Mouse (Mus musculus) G1E (cell line): ENCODE data around the gene Teddm3. TPM values are rescaled to one million over a fixed set of nuclear protein-coding genes. Genes with fewer than 3 reads are reported as not detected.

ENCODE experiments used
- ATAC-seq: 2 replicates; pipeline ENCODE4 v1.8.0; 2016; ENCODE audit warnings: mild to moderate bottlenecking; ENCODE audit not compliant: insufficient number of reproducible peaks, poor library complexity, low FRiP score, severe bottlenecking; ENCODE audit errors: extremely low read depth
- DNase-seq: peaks from one replicate; pipeline ENCODE4 v3.0.0; 2012; ENCODE audit warnings: low spot score
- H3K27me3 ChIP-seq: 2 replicates; pipeline ENCODE4 v1.6.1; 2012; ENCODE audit warnings: mild to moderate bottlenecking, low read length, inconsistent platforms; ENCODE audit not compliant: insufficient read depth
- H3K36me3 ChIP-seq: replicated peaks from 2 replicates; pipeline ENCODE3; 2012; ENCODE audit warnings: mild to moderate bottlenecking, inconsistent platforms
- H3K4me1 ChIP-seq: 2 replicates; pipeline ENCODE4 v1.6.1; 2012; ENCODE audit warnings: low read depth, low read length, inconsistent platforms, mixed read lengths; ENCODE audit not compliant: insufficient read depth
- H3K4me3 ChIP-seq: 2 replicates; pipeline ENCODE4 v1.5.1; 2012; ENCODE audit warnings: low read depth, mild to moderate bottlenecking, inconsistent platforms, low read length, moderate library complexity, mixed read lengths
- H3K9me3 ChIP-seq: replicated peaks from 2 replicates; pipeline ENCODE4 v1.6.1; 2012; ENCODE audit warnings: inconsistent platforms
- CTCF ChIP-seq: IDR thresholded peaks from 2 replicates; pipeline ENCODE4 v1.5.1; 2012; ENCODE audit warnings: low read depth, low read length, inconsistent platforms, mixed read lengths
- GATA1 ChIP-seq: IDR thresholded peaks from 2 replicates; pipeline ENCODE4 v1.6.1; 2012; ENCODE audit warnings: borderline replicate concordance, low read length, inconsistent platforms, mixed read lengths
- GATA2 ChIP-seq: IDR thresholded peaks from 2 replicates; pipeline ENCODE4 v1.6.1; 2012; ENCODE audit warnings: low read depth, low read length, inconsistent platforms, borderline replicate concordance
- POLR2AphosphoS5 ChIP-seq: IDR thresholded peaks from 2 replicates; pipeline ENCODE4 v1.6.1; 2012; ENCODE audit warnings: low read depth, low read length, inconsistent platforms; ENCODE audit not compliant: insufficient replicate concordance
- TAL1 ChIP-seq: conservative IDR thresholded peaks from 2 replicates; pipeline ENCODE4 v1.6.1; 2012; ENCODE audit warnings: low read depth, low read length, inconsistent platforms, mixed read lengths
- polyA plus RNA-seq: library from polyadenylated mRNA; stranded (reverse); fragments of >175 nt; gene quantifications from 2 replicates; pipeline ENCODE4 v1.2.3, GENCODE M21; 2012
- total RNA-seq, 2 experiments: library from RNA; stranded (forward) in 1 of 2; stranded (reverse) in 1 of 2; fragments of 200-1000 nt in 1 of 2; fragments of >200 nt in 1 of 2; fragmentation: Nextera tagmentation in 1 of 2; gene quantifications; 2 replicates each; pipeline ENCODE4 v1.2.3; 2014 to 2017

The Teddm3 gene
- total and polyA plus RNA-seq, 3 experiments: 0.16 TPM; not detected in 2

DNA sequence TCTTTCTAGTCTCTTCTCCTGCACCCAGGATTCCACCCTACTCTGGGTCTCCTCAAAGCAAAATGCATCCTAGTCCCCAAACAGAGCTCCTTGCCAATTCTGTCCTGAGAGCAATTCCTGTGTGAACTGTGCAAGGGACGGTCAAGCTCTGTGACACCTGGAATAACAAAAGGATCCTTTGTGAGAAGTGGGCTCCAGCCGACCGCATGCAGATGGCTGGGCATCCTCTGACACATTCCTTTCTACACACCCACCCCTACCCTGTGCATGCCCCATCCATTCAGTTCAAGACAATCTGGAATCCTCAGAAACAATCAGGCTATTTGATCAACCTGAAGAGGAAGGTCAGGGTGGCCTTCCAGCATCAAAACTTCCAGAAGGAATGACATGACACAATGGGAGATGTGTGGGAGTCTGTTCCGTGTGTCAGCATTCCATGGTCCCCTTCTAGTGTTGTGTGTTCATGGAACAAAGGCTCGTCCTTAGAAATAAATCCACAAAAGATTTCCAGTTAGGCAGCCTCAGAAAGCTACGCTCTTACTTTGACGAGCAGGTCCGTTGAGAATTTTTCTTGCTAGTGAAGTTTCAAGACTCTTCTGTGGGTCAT lies 41.6 kb upstream of the Teddm3 start:
- Histone ChIP-seq H3K9me3 (no peaks in the 10 kb centered on the region), H3K27me3 (no peaks in the 10 kb centered on the region), H3K4me1 (no peaks in the 10 kb centered on the region), H3K36me3 (no peaks in the 10 kb centered on the region), H3K4me3 (no peak overlapping the region)
- TF ChIP-seq GATA1 (no peak), GATA2 (no peak), CTCF (no peak), TAL1 (no peak), POLR2AphosphoS5 (no peak)
- DNase-seq: no peak
- no peak for ATAC-seq

DNA sequence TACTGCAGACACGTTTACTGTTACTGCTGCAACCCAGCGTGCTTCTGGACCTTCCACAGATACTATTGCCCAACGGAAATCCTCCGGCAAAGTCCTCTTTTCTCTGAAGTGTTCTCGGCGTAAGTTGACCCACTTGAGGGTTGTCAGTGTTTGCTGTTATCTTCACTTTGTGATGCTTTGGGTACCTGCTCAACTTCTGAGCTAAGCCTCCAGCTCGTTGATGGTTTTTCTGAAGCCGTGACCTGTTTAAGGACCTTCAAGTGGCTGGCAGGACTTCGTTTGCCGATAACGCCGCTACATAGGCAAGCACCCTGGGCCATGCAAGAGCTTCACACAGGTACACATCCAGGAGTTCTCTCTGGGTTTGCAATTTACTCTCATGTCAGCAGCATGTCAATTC lies 40.4 kb upstream of the Teddm3 start:
- DNase-seq (no peak), ATAC-seq (no peak)
- no peak overlapping the region for H3K4me3 ChIP-seq
- no peaks in the 10 kb centered on the region for H3K4me1 ChIP-seq
- no peaks in the 10 kb centered on the region for H3K9me3 ChIP-seq
- H3K27me3 ChIP-seq: no peaks in the 10 kb centered on the region
- no peaks in the 10 kb centered on the region for H3K36me3 ChIP-seq
- TF ChIP-seq TAL1 (no peak), GATA2 (no peak), GATA1 (no peak), CTCF (no peak), POLR2AphosphoS5 (no peak)

DNA sequence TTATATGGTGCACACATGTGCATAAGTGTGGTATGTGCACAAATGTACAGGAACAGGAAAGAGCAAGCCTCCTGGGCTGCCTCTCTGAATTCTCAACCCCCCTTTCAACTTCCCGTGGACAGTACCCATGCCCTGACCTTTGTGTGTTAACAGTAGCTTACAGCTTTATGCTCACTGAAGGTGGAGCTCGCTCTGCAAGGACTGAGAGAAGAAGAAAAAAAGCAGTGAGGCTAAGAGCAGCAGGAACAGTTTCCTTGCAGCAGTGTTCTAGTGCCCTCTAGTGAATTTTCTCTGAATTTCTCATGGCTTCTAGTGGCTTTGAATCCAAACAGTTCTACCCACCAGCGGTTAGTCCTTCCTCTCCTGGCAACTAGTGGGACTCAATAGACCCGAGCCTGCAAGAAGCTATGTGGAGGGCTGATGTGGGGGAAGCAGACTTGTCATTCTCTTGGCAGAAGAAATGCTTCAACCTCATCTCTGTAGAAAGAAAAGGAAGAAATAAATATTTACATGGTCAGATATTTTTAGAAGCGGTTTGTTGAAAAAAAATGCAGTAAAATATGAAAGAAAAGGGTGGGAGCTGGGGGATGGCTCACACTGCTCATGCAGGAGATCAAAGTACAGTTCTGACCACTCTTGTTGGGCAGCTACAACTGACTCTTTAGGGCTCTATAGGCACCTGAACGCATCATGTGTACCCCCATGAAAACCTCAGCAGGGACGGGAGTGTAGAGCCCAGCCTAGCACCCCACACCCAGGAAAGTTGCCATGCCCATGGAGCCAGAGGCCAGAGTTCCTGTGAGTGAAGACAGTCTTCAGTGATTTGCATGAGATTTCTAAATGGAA lies 38.9 kb upstream of the Teddm3 start:
- no peak for TF ChIP-seq CTCF
- TF ChIP-seq GATA1: no peak
- TF ChIP-seq POLR2AphosphoS5: no peak
- no peak for TF ChIP-seq TAL1
- TF ChIP-seq GATA2: no peak
- Histone ChIP-seq H3K27me3 (no peaks in the 10 kb centered on the region), H3K36me3 (no peaks in the 10 kb centered on the region), H3K9me3 (no peaks in the 10 kb centered on the region), H3K4me1 (no peaks in the 10 kb centered on the region), H3K4me3 (no peak overlapping the region)
- DNase-seq (no peak), ATAC-seq (no peak)

DNA sequence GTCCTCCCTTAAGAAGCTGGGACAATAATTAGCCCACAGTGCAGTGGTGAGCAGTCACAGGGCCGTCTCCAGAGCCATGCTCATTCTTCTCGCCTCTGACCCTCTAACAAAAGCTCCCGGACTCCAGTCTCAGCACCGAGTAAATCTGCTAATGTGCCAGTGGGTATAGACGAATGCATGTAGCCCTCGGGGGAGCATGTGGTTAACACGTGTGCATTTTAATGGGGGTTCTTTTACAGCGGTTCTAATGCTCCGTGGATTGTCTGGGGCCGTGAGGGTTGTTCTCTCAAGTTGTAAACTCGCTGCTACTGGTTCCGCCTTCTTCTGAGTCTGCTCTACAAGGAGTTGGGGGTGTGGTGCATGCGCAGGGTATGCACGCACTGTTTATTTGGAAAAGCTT lies 37.8 kb upstream of the Teddm3 start:
- Histone ChIP-seq H3K4me3 (no peak overlapping the region), H3K36me3 (no peaks in the 10 kb centered on the region), H3K9me3 (no peaks in the 10 kb centered on the region), H3K4me1 (no peaks in the 10 kb centered on the region), H3K27me3 (no peaks in the 10 kb centered on the region)
- TF ChIP-seq GATA1: no peak
- no peak for TF ChIP-seq GATA2
- TF ChIP-seq TAL1: no peak
- TF ChIP-seq POLR2AphosphoS5: no peak
- no peak for DNase-seq
- ATAC-seq: no peak

DNA sequence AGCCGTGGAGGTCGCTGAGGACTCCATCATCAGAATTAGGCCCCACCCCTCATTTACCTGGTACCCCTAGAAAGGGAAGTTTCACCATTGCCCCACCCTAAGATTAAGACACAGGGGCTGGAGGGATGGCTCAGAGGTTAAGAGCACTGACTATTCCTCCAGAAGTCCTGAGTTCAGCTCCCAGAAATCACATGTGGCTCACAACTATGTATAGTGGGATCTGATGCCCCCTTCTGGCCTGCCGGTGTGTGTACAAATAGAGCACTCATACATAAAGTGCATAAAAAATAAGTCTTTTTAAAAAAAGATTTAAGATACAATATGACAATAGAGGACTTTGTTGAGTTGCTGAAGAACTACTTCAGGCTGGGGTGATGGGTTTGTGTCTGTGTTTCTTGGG lies 34.5 kb upstream of the Teddm3 start:
- no peaks in the 10 kb centered on the region for H3K36me3 ChIP-seq
- TF ChIP-seq CTCF: no peak
- TF ChIP-seq TAL1: no peak
- TF ChIP-seq POLR2AphosphoS5: no peak
- no peak for TF ChIP-seq GATA2
- TF ChIP-seq GATA1: no peak
- no peaks in the 10 kb centered on the region for H3K27me3 ChIP-seq
- H3K9me3 ChIP-seq: no peaks in the 10 kb centered on the region
- DNase-seq (no peak), ATAC-seq (no peak)
- H3K4me3 ChIP-seq: no peak overlapping the region
- no peaks in the 10 kb centered on the region for H3K4me1 ChIP-seq

DNA sequence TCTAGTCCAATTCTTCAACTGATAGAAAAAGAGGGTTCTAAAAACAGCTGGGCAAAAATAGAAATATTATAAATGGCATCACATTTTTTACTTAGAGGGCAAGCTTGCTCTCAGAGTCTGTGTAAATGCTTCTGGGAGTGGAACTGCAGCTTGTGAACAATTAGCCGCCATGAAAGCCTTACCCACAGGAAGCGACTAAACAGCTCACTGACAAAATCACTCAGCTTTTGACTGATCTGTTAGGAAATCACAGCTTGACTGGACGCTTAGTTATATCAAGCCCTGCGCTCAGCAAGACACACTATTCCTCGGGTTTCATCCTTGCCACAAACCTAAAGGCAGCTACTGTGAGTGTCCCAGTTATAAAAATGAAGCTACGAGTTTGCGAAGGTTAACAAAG lies 33.8 kb upstream of the Teddm3 start:
- TF ChIP-seq TAL1: no peak
- TF ChIP-seq CTCF: no peak
- TF ChIP-seq POLR2AphosphoS5: no peak
- no peak for TF ChIP-seq GATA2
- TF ChIP-seq GATA1: no peak
- Histone ChIP-seq H3K4me1 (no peaks in the 10 kb centered on the region), H3K36me3 (no peaks in the 10 kb centered on the region), H3K27me3 (no peaks in the 10 kb centered on the region), H3K9me3 (no peaks in the 10 kb centered on the region), H3K4me3 (no peak overlapping the region)
- no peak for ATAC-seq
- no peak for DNase-seq
